Mouse (Mus musculus) central nervous system, embryonic 18 days (tissue): ENCODE results near the gene Ccdc90b. TPM values are rescaled to one million over a fixed set of nuclear protein-coding genes. Genes with fewer than 3 reads are reported as not detected.

Experiments
- polyA plus RNA-seq: library from polyadenylated mRNA; depleted of rRNA; stranded (reverse); fragments of >200 nt; gene quantifications from 2 replicates; pipeline ENCODE4 v1.2.3, GENCODE M21; 2012; rRNA removed

Ccdc90b gene
- polyA plus RNA-seq, result 39.5 and 43.9 TPM in 2 replicates

GRCm38 (mm10) chr7:92560986-92561876, at the start of gene Ccdc90b:
TSS of gene Ccdc90b (plus strand) at chr7:92561149.

Other genes with a start within 250 kb of the Ccdc90b start
- 11.7 and 12.9 TPM in 2 replicates for gene Ankrd42, start 76.0 kb downstream of the Ccdc90b start, polyA plus RNA-seq
- 26.2 and 27.7 TPM in 2 replicates for gene Pcf11, start 108.8 kb downstream of the Ccdc90b start, polyA plus RNA-seq
- gene Rab30, start 180.5 kb downstream of the Ccdc90b start, polyA plus RNA-seq, result 12.4 and 15.8 TPM in 2 replicates